Mouse (Mus musculus) embryonic facial prominence, embryonic 11.5 days (tissue): ENCODE measurements around the gene Kif21b. TPM values are rescaled to one million over a fixed set of nuclear protein-coding genes. Genes with fewer than 3 reads are reported as not detected.

ENCODE experiments used
- ATAC-seq: fragments of 200-750 bp; cut with Nextera tagmentation; replicated peaks from 2 replicates; pipeline ENCODE4 v1.8.0; 2017; ENCODE audit warnings: low read depth; ENCODE audit not compliant: insufficient number of reproducible peaks, low FRiP score, low TSS enrichment
- DNase-seq: peaks from one replicate; pipeline ENCODE4 v3.0.0-alpha.2; 2015; ENCODE audit warnings: low spot score
- H3K27ac ChIP-seq: fragments of 300-500 bp; sonication (generic); replicated peaks from 2 replicates; pipeline ENCODE4 v1.5.1; 2014; ENCODE audit warnings: mild to moderate bottlenecking, low read depth, low read length, control low read depth
- H3K27me3 ChIP-seq: fragments of 300-500 bp; sonication (generic); 2 replicates; pipeline ENCODE4 v1.6.1; 2014; ENCODE audit warnings: mild to moderate bottlenecking, low read length, moderate library complexity, mixed read lengths; ENCODE audit not compliant: control insufficient read depth, insufficient read depth
- H3K36me3 ChIP-seq: fragments of 300-500 bp; sonication (generic); replicated peaks from 2 replicates; pipeline ENCODE4 v1.6.1; 2014; ENCODE audit warnings: low read depth, mild to moderate bottlenecking, low read length, moderate library complexity, mixed read lengths; ENCODE audit not compliant: control insufficient read depth, insufficient read depth
- H3K4me1 ChIP-seq: fragments of 300-500 bp; sonication (generic); 2 replicates; pipeline ENCODE4 v1.6.1; 2014; ENCODE audit warnings: low read length, mixed read lengths; ENCODE audit not compliant: control insufficient read depth, insufficient read depth
- H3K4me2 ChIP-seq: fragments of 300-500 bp; sonication (generic); 2 replicates; pipeline ENCODE4 v1.6.1; 2014; ENCODE audit warnings: low read depth, mild to moderate bottlenecking, control low read depth, low read length, moderate library complexity
- H3K4me3 ChIP-seq: fragments of 300-500 bp; sonication (generic); 2 replicates; pipeline ENCODE4 v1.5.1; 2014; ENCODE audit warnings: low read depth, low read length, control low read depth
- H3K9ac ChIP-seq: fragments of 300-500 bp; sonication (generic); replicated peaks from 2 replicates; pipeline ENCODE4 v1.6.1; 2014; ENCODE audit warnings: mild to moderate bottlenecking, control low read depth, low read length
- H3K9me3 ChIP-seq: fragments of 300-500 bp; sonication (generic); replicated peaks from 2 replicates; pipeline ENCODE4 v1.6.1; 2016; ENCODE audit warnings: mild to moderate bottlenecking, low read length, inconsistent platforms, mixed read lengths; ENCODE audit not compliant: control insufficient read depth
- WGBS: fragments of 180-500 bp; shearing (Covaris S2); extraction: QIAGEN DNeasy Blood & Tissue Kit; methylation state at CpG from one replicate; pipeline ENCODE4 v1.1.7; 2014; 5-methylcytosine and 5-hydroxymethylcytosine counted together
- polyA plus RNA-seq: library from polyadenylated mRNA; unstranded; fragments of >200 nt; fragmentation: Nextera tagmentation; extraction: Ambion mirVana; gene quantifications from 2 replicates; pipeline ENCODE4 v1.2.1, GENCODE M21; 2014

Kif21b gene
- polyA plus RNA-seq, 1 experiment from 2014 or later = 6.9 TPM

- H3K27me3 ChIP-seq = no peaks in the 10 kb centered on the region
- H3K4me1 ChIP-seq = no peaks in the 10 kb centered on the region
- no peak overlapping the region for H3K27ac ChIP-seq
- no peak for ATAC-seq
- no peaks in the 10 kb centered on the region for H3K9me3 ChIP-seq
- H3K4me3 ChIP-seq = no peak overlapping the region
- no peak for DNase-seq
- WGBS = 86% methylated on average over 7 of the region's 7 CpGs
- H3K36me3 ChIP-seq = no peaks in the 10 kb centered on the region
- no peak overlapping the region for H3K9ac ChIP-seq
- H3K4me2 ChIP-seq = no peak overlapping the region
Measured at GRCm38 (mm10) chr1:136103696-136104095, 27.5 kb upstream of the Kif21b start.

GRCm38 (mm10) chr1:136104741-136105140, 26.4 kb upstream of the Kif21b start:
- H3K4me2 ChIP-seq = no peak overlapping the region
- H3K36me3 ChIP-seq = no peaks in the 10 kb centered on the region
- H3K4me3 ChIP-seq = no peak overlapping the region
- H3K9me3 ChIP-seq = no peaks in the 10 kb centered on the region
- H3K9ac ChIP-seq = no peak overlapping the region
- WGBS = 60% methylated on average over 4 of the region's 4 CpGs
- ATAC-seq (no peak), DNase-seq (no peak)
- no peaks in the 10 kb centered on the region for H3K27me3 ChIP-seq
- no peaks in the 10 kb centered on the region for H3K4me1 ChIP-seq
- H3K27ac ChIP-seq = no peak overlapping the region

GRCm38 (mm10) chr1:136109464-136109863, 21.7 kb upstream of the Kif21b start:
- Histone ChIP-seq H3K4me3 (no peak overlapping the region), H3K4me2 (no peak overlapping the region), H3K36me3 (no peaks in the 10 kb centered on the region), H3K9ac (no peak overlapping the region), H3K27ac (no peak overlapping the region), H3K4me1 (no peaks in the 10 kb centered on the region), H3K27me3 (no peaks in the 10 kb centered on the region), H3K9me3 (no peaks in the 10 kb centered on the region)
- no peak for ATAC-seq
- WGBS = 77% methylated on average over 2 of the region's 2 CpGs
- no peak for DNase-seq

GRCm38 (mm10) chr1:136116183-136116582, 15.0 kb upstream of the Kif21b start:
- Histone ChIP-seq H3K27me3 (no peaks in the 10 kb centered on the region), H3K4me2 (no peak overlapping the region), H3K9me3 (no peaks in the 10 kb centered on the region), H3K36me3 (no peaks in the 10 kb centered on the region), H3K9ac (no peak overlapping the region), H3K4me1 (peaks cover 5% of the 10 kb centered on the region; the same call in 1 of the 2 replicates), H3K27ac (no peak overlapping the region), H3K4me3 (no peak overlapping the region)
- WGBS = 39% methylated on average over 3 of the region's 3 CpGs
- ATAC-seq = no peak
- DNase-seq = peak; percentile 74

GRCm38 (mm10) chr1:136117069-136117468, 14.1 kb upstream of the Kif21b start:
- H3K4me1 ChIP-seq = peaks cover 5% of the 10 kb centered on the region; the same call in 1 of the 2 replicates
- H3K9me3 ChIP-seq = no peaks in the 10 kb centered on the region
- DNase-seq (no peak), ATAC-seq (no peak)
- WGBS = 87% methylated on average over 9 of the region's 9 CpGs
- H3K27me3 ChIP-seq = no peaks in the 10 kb centered on the region
- H3K27ac ChIP-seq = no peak overlapping the region
- no peaks in the 10 kb centered on the region for H3K36me3 ChIP-seq
- H3K4me3 ChIP-seq = no peak overlapping the region
- no peak overlapping the region for H3K4me2 ChIP-seq
- H3K9ac ChIP-seq = no peak overlapping the region

GRCm38 (mm10) chr1:136118875-136119274, 12.3 kb upstream of the Kif21b start:
- no peaks in the 10 kb centered on the region for H3K27me3 ChIP-seq
- ATAC-seq (0 out of 2 replicates have a peak, but pooled peaks have one; percentile 24), DNase-seq (peak; percentile 66)
- H3K36me3 ChIP-seq = no peaks in the 10 kb centered on the region
- no peaks in the 10 kb centered on the region for H3K9me3 ChIP-seq
- H3K9ac ChIP-seq = no peak overlapping the region
- H3K4me1 ChIP-seq = peaks cover 5% of the 10 kb centered on the region; the same call in 1 of the 2 replicates
- H3K4me2 ChIP-seq = no peak overlapping the region
- whole genome bisulfite sequencing = 27% methylated on average over 8 of the region's 8 CpGs
- no peak overlapping the region for H3K4me3 ChIP-seq
- no peak overlapping the region; the same call in 1 of the 2 replicates for H3K27ac ChIP-seq

GRCm38 (mm10) chr1:136119571-136120262, 11.5 kb upstream of the Kif21b start:
- 82% methylated on average over 7 of the region's 7 CpGs for WGBS
- DNase-seq (no peak), ATAC-seq (no peak)
- H3K9me3 ChIP-seq = no peaks in the 10 kb centered on the region
- H3K27me3 ChIP-seq = no peaks in the 10 kb centered on the region
- no peak overlapping the region for H3K27ac ChIP-seq
- H3K9ac ChIP-seq = no peak overlapping the region
- no peak overlapping the region for H3K4me2 ChIP-seq
- no peaks in the 10 kb centered on the region for H3K36me3 ChIP-seq
- peaks cover 5% of the 10 kb centered on the region; the same call in 1 of the 2 replicates for H3K4me1 ChIP-seq
- H3K4me3 ChIP-seq = no peak overlapping the region

GRCm38 (mm10) chr1:136120263-136120603, 11.0 kb upstream of the Kif21b start:
- H3K36me3 ChIP-seq = no peaks in the 10 kb centered on the region
- H3K27ac ChIP-seq = no peak overlapping the region
- peaks cover 5% of the 10 kb centered on the region; the same call in 1 of the 2 replicates for H3K4me1 ChIP-seq
- WGBS = 68% methylated on average over 1 of the region's 1 CpGs
- no peak overlapping the region for H3K9ac ChIP-seq
- H3K4me3 ChIP-seq = no peak overlapping the region
- DNase-seq = no peak
- ATAC-seq = no peak
- H3K9me3 ChIP-seq = no peaks in the 10 kb centered on the region
- H3K27me3 ChIP-seq = no peaks in the 10 kb centered on the region
- H3K4me2 ChIP-seq = no peak overlapping the region
